Mouse (Mus musculus) forebrain, embryonic 15.5 days (tissue): ENCODE measurements at regions not wholly inside any gene's neighbourhood (a gene's known extent, or its start where the extent isn't known, plus 50 kb on each side); places are given as distances from the start of the nearest gene placed in this dataset.

ENCODE experiments used
- ATAC-seq: fragments of 200-750 bp; cut with Nextera tagmentation; replicated peaks from 2 replicates; pipeline ENCODE4 v1.8.0; 2017; ENCODE audit warnings: mild to moderate bottlenecking, moderate TSS enrichment, moderate library complexity
- H3K27ac ChIP-seq: fragments of 300-500 bp; sonication (generic); replicated peaks from 2 replicates; pipeline ENCODE4 v1.5.1; 2015; ENCODE audit warnings: mild to moderate bottlenecking, inconsistent platforms
- H3K27me3 ChIP-seq: fragments of 300-500 bp; sonication (generic); 2 replicates; pipeline ENCODE4 v1.6.1; 2015; ENCODE audit warnings: inconsistent platforms
- H3K36me3 ChIP-seq: fragments of 300-500 bp; sonication (generic); 2 replicates; pipeline ENCODE4 v1.6.1; 2015; ENCODE audit warnings: mild to moderate bottlenecking, inconsistent platforms
- H3K4me1 ChIP-seq: fragments of 300-500 bp; sonication (generic); 2 replicates; pipeline ENCODE4 v1.6.1; 2015; ENCODE audit warnings: inconsistent platforms
- H3K4me2 ChIP-seq: fragments of 300-500 bp; sonication (generic); replicated peaks from 2 replicates; pipeline ENCODE4 v1.6.1; 2015; ENCODE audit warnings: mild to moderate bottlenecking, inconsistent platforms
- H3K4me3 ChIP-seq: fragments of 300-500 bp; sonication (generic); 2 replicates; pipeline ENCODE4 v1.5.1; 2015; ENCODE audit warnings: mild to moderate bottlenecking, inconsistent platforms
- H3K9ac ChIP-seq: fragments of 300-500 bp; sonication (generic); replicated peaks from 2 replicates; pipeline ENCODE4 v1.6.1; 2015; ENCODE audit warnings: mild to moderate bottlenecking, inconsistent platforms
- H3K9me3 ChIP-seq: fragments of 300-500 bp; sonication (generic); 2 replicates; pipeline ENCODE4 v1.6.1; 2016; ENCODE audit warnings: inconsistent platforms
- WGBS: fragments of 180-500 bp; shearing (Covaris S2); methylation state at CpG from one replicate; pipeline ENCODE4 v1.1.7; 2015; ENCODE audit warnings: mixed read lengths; 5-methylcytosine and 5-hydroxymethylcytosine counted together

GRCm38 (mm10) chr6:26033392-26033791 is 224.3 kb upstream of the Pot1a start:
- WGBS: 69% methylated on average over 2 of the region's 2 CpGs
- no peak overlapping the region for H3K27ac ChIP-seq
- H3K36me3 ChIP-seq: no peaks in the 10 kb centered on the region
- no peak overlapping the region for H3K9ac ChIP-seq
- ATAC-seq: no peak
- H3K27me3 ChIP-seq: no peaks in the 10 kb centered on the region
- no peaks in the 10 kb centered on the region for H3K9me3 ChIP-seq
- no peak overlapping the region for H3K4me2 ChIP-seq
- no peak overlapping the region for H3K4me3 ChIP-seq
- no peaks in the 10 kb centered on the region for H3K4me1 ChIP-seq

GRCm38 (mm10) chr6:26015388-26015787 is 206.3 kb upstream of the Pot1a start:
- H3K36me3 ChIP-seq: no peaks in the 10 kb centered on the region
- no peak for ATAC-seq
- no peaks in the 10 kb centered on the region for H3K4me1 ChIP-seq
- 88% methylated on average over 6 of the region's 6 CpGs for WGBS
- no peak overlapping the region for H3K4me3 ChIP-seq
- no peaks in the 10 kb centered on the region for H3K27me3 ChIP-seq
- no peak overlapping the region for H3K4me2 ChIP-seq
- H3K9me3 ChIP-seq: no peaks in the 10 kb centered on the region
- no peak overlapping the region for H3K9ac ChIP-seq
- no peak overlapping the region for H3K27ac ChIP-seq

GRCm38 (mm10) chr6:25994044-25994443 is 185.0 kb upstream of the Pot1a start:
- ATAC-seq: no peak
- Histone ChIP-seq H3K27me3 (no peaks in the 10 kb centered on the region), H3K4me2 (no peak overlapping the region), H3K4me1 (no peaks in the 10 kb centered on the region), H3K27ac (no peak overlapping the region), H3K9me3 (no peaks in the 10 kb centered on the region), H3K4me3 (no peak overlapping the region), H3K36me3 (no peaks in the 10 kb centered on the region), H3K9ac (no peak overlapping the region)
- 76% methylated on average over 1 of the region's 1 CpGs for WGBS

- 79% methylated on average over 4 of the region's 4 CpGs for WGBS
- ATAC-seq: no peak
These were observed 169.3 kb upstream of the Pot1a start for GRCm38 (mm10) chr6:25978171-25978847.

GRCm38 (mm10) chr6:25965452-25965851 is 156.4 kb upstream of the Pot1a start:
- no peak overlapping the region for H3K9ac ChIP-seq
- no peak overlapping the region for H3K4me2 ChIP-seq
- H3K36me3 ChIP-seq: no peaks in the 10 kb centered on the region
- ATAC-seq: no peak
- no peak overlapping the region for H3K4me3 ChIP-seq
- no peaks in the 10 kb centered on the region for H3K9me3 ChIP-seq
- H3K27ac ChIP-seq: no peak overlapping the region
- no peaks in the 10 kb centered on the region for H3K4me1 ChIP-seq
- H3K27me3 ChIP-seq: no peaks in the 10 kb centered on the region
- WGBS: 86% methylated on average over 3 of the region's 3 CpGs

More at GRCm38 (mm10) chr6:25978171-25978847, 169.3 kb upstream of the Pot1a start:
- Histone ChIP-seq H3K4me2 (no peak overlapping the region), H3K4me1 (no peaks in the 10 kb centered on the region), H3K27ac (no peak overlapping the region), H3K9ac (no peak overlapping the region), H3K27me3 (no peaks in the 10 kb centered on the region), H3K36me3 (no peaks in the 10 kb centered on the region), H3K9me3 (no peaks in the 10 kb centered on the region), H3K4me3 (no peak overlapping the region)

- no peak overlapping the region for H3K9ac ChIP-seq
- 94% methylated on average over 10 of the region's 10 CpGs for WGBS
These were observed 122.1 kb upstream of the Pot1a start for GRCm38 (mm10) chr6:25931148-25931553.

GRCm38 (mm10) chr6:25917852-25918465 is 108.9 kb upstream of the Pot1a start:
- Histone ChIP-seq H3K27ac (no peak overlapping the region), H3K27me3 (no peaks in the 10 kb centered on the region), H3K4me2 (no peak overlapping the region), H3K9ac (no peak overlapping the region), H3K4me1 (no peaks in the 10 kb centered on the region), H3K4me3 (no peak overlapping the region), H3K36me3 (no peaks in the 10 kb centered on the region), H3K9me3 (no peaks in the 10 kb centered on the region)
- 45% methylated on average over 5 of the region's 5 CpGs for whole genome bisulfite sequencing
- peak; percentile 61 for ATAC-seq

More at GRCm38 (mm10) chr6:25931148-25931553, 122.1 kb upstream of the Pot1a start:
- no peaks in the 10 kb centered on the region for H3K9me3 ChIP-seq
- no peak for ATAC-seq
- H3K4me1 ChIP-seq: no peaks in the 10 kb centered on the region
- H3K27ac ChIP-seq: no peak overlapping the region
- H3K27me3 ChIP-seq: no peaks in the 10 kb centered on the region
- H3K36me3 ChIP-seq: no peaks in the 10 kb centered on the region
- H3K4me2 ChIP-seq: no peak overlapping the region
- no peak overlapping the region for H3K4me3 ChIP-seq

- no peaks in the 10 kb centered on the region for H3K9me3 ChIP-seq
- no peak overlapping the region for H3K4me3 ChIP-seq
- H3K9ac ChIP-seq: no peak overlapping the region
- no peaks in the 10 kb centered on the region for H3K36me3 ChIP-seq
- H3K4me1 ChIP-seq: no peaks in the 10 kb centered on the region
- 87% methylated on average over 2 of the region's 2 CpGs for WGBS
- H3K27me3 ChIP-seq: no peaks in the 10 kb centered on the region
- no peak overlapping the region for H3K4me2 ChIP-seq
- no peak overlapping the region for H3K27ac ChIP-seq
- no peak for ATAC-seq
These were observed 105.1 kb upstream of the Pot1a start for GRCm38 (mm10) chr6:25914122-25914521.

GRCm38 (mm10) chr6:25899944-25900343 is 90.9 kb upstream of the Pot1a start:
- Histone ChIP-seq H3K27me3 (no peaks in the 10 kb centered on the region), H3K9ac (no peak overlapping the region), H3K9me3 (no peaks in the 10 kb centered on the region), H3K4me1 (no peaks in the 10 kb centered on the region), H3K4me3 (no peak overlapping the region), H3K27ac (no peak overlapping the region), H3K36me3 (no peaks in the 10 kb centered on the region), H3K4me2 (no peak overlapping the region)
- ATAC-seq: no peak

GRCm38 (mm10) chr6:25894454-25895250 is 85.6 kb upstream of the Pot1a start:
- no peaks in the 10 kb centered on the region for H3K4me1 ChIP-seq
- H3K9ac ChIP-seq: no peak overlapping the region
- H3K9me3 ChIP-seq: no peaks in the 10 kb centered on the region
- no peaks in the 10 kb centered on the region for H3K27me3 ChIP-seq
- 70% methylated on average over 5 of the region's 5 CpGs for WGBS
- H3K36me3 ChIP-seq: no peaks in the 10 kb centered on the region
- ATAC-seq: no peak
- H3K4me3 ChIP-seq: no peak overlapping the region
- H3K4me2 ChIP-seq: no peak overlapping the region
- H3K27ac ChIP-seq: no peak overlapping the region

- H3K36me3 ChIP-seq: no peaks in the 10 kb centered on the region
- ATAC-seq: no peak
- WGBS: 74% methylated on average over 3 of the region's 3 CpGs
- H3K4me1 ChIP-seq: no peaks in the 10 kb centered on the region
- no peak overlapping the region for H3K4me3 ChIP-seq
- no peak overlapping the region for H3K4me2 ChIP-seq
- 0 out of 2 replicates have a peak overlapping the region, but pooled peaks have one; percentile 37 for H3K27ac ChIP-seq
- no peaks in the 10 kb centered on the region for H3K27me3 ChIP-seq
- no peak overlapping the region for H3K9ac ChIP-seq
- no peaks in the 10 kb centered on the region for H3K9me3 ChIP-seq
These were observed 58.9 kb upstream of the Pot1a start for GRCm38 (mm10) chr6:25867922-25868321.
